In genomic region chr3:136763717-136764270, GRCm38 (mm10) we compare ENCODE assay signal across 20 mouse cellular contexts.
DNase-seq lines count a peak whose midpoint lies in the region; ATAC-seq and TF ChIP-seq lines count a peak whose summit lies in the region.
"Had no signal": no experiment of that assay in that cellular context is flagged by ENCODE, and none has a peak within 500 bp of the region (broad histone marks: within the 10 kb centered on the region; RNA-seq: fewer than 3 reads in every experiment).

No protein-coding gene starts in this region.

- 66% methylated on average over 5 of the region's 5 CpGs for WGBS in midbrain, embryonic 10.5 days
- WGBS in midbrain, postnatal 0 days, result 78% methylated on average over 5 of the region's 5 CpGs
- WGBS in embryonic facial prominence, embryonic 10.5 days, result 29% methylated on average over 5 of the region's 5 CpGs
- WGBS in hindbrain, embryonic 10.5 days, result 64% methylated on average over 5 of the region's 5 CpGs

- H3K9me3 ChIP-seq in midbrain, embryonic 10.5 days (replicated peaks), result no peaks in the 10 kb centered on the region
- no peaks in the 10 kb centered on the region for H3K9me3 ChIP-seq in midbrain, postnatal 0 days (ENCODE audit: low read length)
- H3K9me3 ChIP-seq in embryonic facial prominence, embryonic 10.5 days, result no peaks in the 10 kb centered on the region
- no peaks in the 10 kb centered on the region for H3K9me3 ChIP-seq in hindbrain, embryonic 10.5 days
- H3K9me3 ChIP-seq: forebrain, embryonic 12.5 days; G1E; heart, embryonic 15.5 days had no signal

- H3K4me2 ChIP-seq in midbrain, postnatal 0 days (ENCODE audit: low read depth, low read length, poor library complexity, severe bottlenecking), result no peak overlapping the region
- H3K4me2 ChIP-seq: forebrain, embryonic 12.5 days; heart, embryonic 15.5 days had no signal

- H3K4me1 ChIP-seq in midbrain, embryonic 10.5 days, result peaks cover 16% of the 10 kb centered on the region
- 0 out of 2 replicates have a peak, but pooled peaks cover 2% of the 10 kb centered on the region for H3K4me1 ChIP-seq in midbrain, postnatal 0 days (ENCODE audit: insufficient read depth, low read length)
- peaks cover 37% of the 10 kb centered on the region for H3K4me1 ChIP-seq in embryonic facial prominence, embryonic 10.5 days
- H3K4me1 ChIP-seq in hindbrain, embryonic 10.5 days (replicated peaks), result peaks cover 12% of the 10 kb centered on the region

- 0 out of 2 replicates have a peak overlapping the region, but pooled peaks have one; percentile 13 for H3K27ac ChIP-seq in midbrain, embryonic 10.5 days (replicated peaks)
- H3K27ac ChIP-seq in midbrain, postnatal 0 days (ENCODE audit: low read depth, low read length), result no peak overlapping the region
- H3K27ac ChIP-seq in embryonic facial prominence, embryonic 10.5 days (replicated peaks), result peak overlapping the region; percentile 69
- H3K27ac ChIP-seq in hindbrain, embryonic 10.5 days, result no peak overlapping the region
- H3K27ac ChIP-seq: forebrain, embryonic 12.5 days; gastrocnemius, adult 2 months; heart, embryonic 15.5 days had no signal

- no peaks in the 10 kb centered on the region for H3K27me3 ChIP-seq in midbrain, embryonic 10.5 days (ENCODE audit: low read depth, poor library complexity, severe bottlenecking)
- no peaks in the 10 kb centered on the region for H3K27me3 ChIP-seq in midbrain, postnatal 0 days (ENCODE audit: insufficient read depth, low read length)
- no peaks in the 10 kb centered on the region for H3K27me3 ChIP-seq in embryonic facial prominence, embryonic 10.5 days (replicated peaks; ENCODE audit: low read depth, poor library complexity, severe bottlenecking)
- H3K27me3 ChIP-seq in hindbrain, embryonic 10.5 days (ENCODE audit: insufficient read depth, poor library complexity, severe bottlenecking), result no peaks in the 10 kb centered on the region
- H3K27me3 ChIP-seq: forebrain, embryonic 12.5 days; heart, embryonic 15.5 days had no signal

- no peak overlapping the region for H3K9ac ChIP-seq in midbrain, postnatal 0 days (replicated peaks; ENCODE audit: low read length, poor library complexity, severe bottlenecking)
- H3K9ac ChIP-seq: forebrain, embryonic 12.5 days; heart, embryonic 15.5 days had no signal

- DNase-seq in midbrain, embryonic 10.5 days (ENCODE audit: low spot score), result no peak
- no peak for DNase-seq in midbrain, postnatal 0 days (ENCODE audit: low spot score)
- peak; percentile 65 for DNase-seq in embryonic facial prominence, embryonic 10.5 days (ENCODE audit: low spot score)
- peak; percentile 76 for DNase-seq in forelimb bud, embryonic 11.5 days (ENCODE audit: low read depth, low spot score)
- DNase-seq in mesoderm, embryonic 11.5 days (ENCODE audit: low read depth, low spot score), result peak; percentile 12
- no peak for DNase-seq in layer of hippocampus, adult 9-11 months
- DNase-seq in hindbrain, embryonic 10.5 days (ENCODE audit: low spot score), result no peak
- DNase-seq: adrenal gland, postnatal 10 days; cerebellum, adult 11 months; gastrocnemius, adult 2 months; kidney, adult 2 months; lung, adult 2 months; lung, postnatal 4 days; midbrain, embryonic 14.5 days; right cerebral cortex, adult 18-20 months; thymus, postnatal 4 days had no signal

- TF ChIP-seq CTCF in midbrain, postnatal 0 days (IDR thresholded peaks at IDR 0.05), result no peak

- no peak overlapping the region for H3K4me3 ChIP-seq in midbrain, embryonic 10.5 days
- no peak overlapping the region for H3K4me3 ChIP-seq in midbrain, postnatal 0 days (ENCODE audit: low read depth, low read length)
- no peak overlapping the region; the same call in 1 of the 2 replicates for H3K4me3 ChIP-seq in embryonic facial prominence, embryonic 10.5 days
- H3K4me3 ChIP-seq in hindbrain, embryonic 10.5 days, result no peak overlapping the region
- H3K4me3 ChIP-seq: forebrain, embryonic 12.5 days; gastrocnemius, adult 2 months; heart, embryonic 15.5 days had no signal

- ATAC-seq in midbrain, postnatal 0 days (ENCODE audit: low FRiP score), result no peak
- ATAC-seq in frontal cortex, adult (ENCODE audit: low TSS enrichment), result no peak

- H3K36me3 ChIP-seq in midbrain, embryonic 10.5 days, result no peaks in the 10 kb centered on the region
- H3K36me3 ChIP-seq in midbrain, postnatal 0 days (ENCODE audit: insufficient read depth, low read length), result no peaks in the 10 kb centered on the region
- H3K36me3 ChIP-seq in embryonic facial prominence, embryonic 10.5 days (replicated peaks), result no peaks in the 10 kb centered on the region
- H3K36me3 ChIP-seq in hindbrain, embryonic 10.5 days, result no peaks in the 10 kb centered on the region
- H3K36me3 ChIP-seq: forebrain, embryonic 12.5 days; heart, embryonic 15.5 days had no signal

Comparison
In these comparisons a context has a peak if more than half of its experiments do, and no peak if none do; other contexts are left out.
1. H3K27ac ChIP-seq: peak in midbrain, embryonic 10.5 days (single experiment) and embryonic facial prominence, embryonic 10.5 days (single experiment); none in midbrain, postnatal 0 days (single experiment) and hindbrain, embryonic 10.5 days (single experiment).
2. DNase-seq: peak in embryonic facial prominence, embryonic 10.5 days (single experiment), forelimb bud, embryonic 11.5 days (single experiment) and mesoderm, embryonic 11.5 days (single experiment); none in midbrain, embryonic 10.5 days (single experiment), midbrain, postnatal 0 days (single experiment), layer of hippocampus, adult 9-11 months (single experiment) and hindbrain, embryonic 10.5 days (single experiment).